Mouse (Mus musculus) kidney, embryonic 15.5 days (tissue): Measurements from ENCODE around the gene Hgd. TPM values are rescaled to one million over a fixed set of nuclear protein-coding genes. Genes with fewer than 3 reads are reported as not detected.

Experiments
- ATAC-seq: fragments of 200-750 bp; cut with Nextera tagmentation; replicated peaks from 2 replicates; pipeline ENCODE4 v1.8.0; 2017; ENCODE audit warnings: moderate TSS enrichment; ENCODE audit not compliant: low FRiP score
- H3K27ac ChIP-seq: fragments of 300-500 bp; sonication (generic); 2 replicates; pipeline ENCODE4 v1.5.1; 2015; ENCODE audit warnings: mild to moderate bottlenecking, inconsistent platforms
- H3K27me3 ChIP-seq: fragments of 300-500 bp; sonication (generic); 2 replicates; pipeline ENCODE4 v1.6.1; 2015; ENCODE audit warnings: inconsistent platforms
- H3K36me3 ChIP-seq: fragments of 300-500 bp; sonication (generic); 2 replicates; pipeline ENCODE4 v1.6.1; 2015; ENCODE audit warnings: inconsistent platforms
- H3K4me1 ChIP-seq: fragments of 300-500 bp; sonication (generic); 2 replicates; pipeline ENCODE4 v1.6.1; 2015; ENCODE audit warnings: inconsistent platforms
- H3K4me2 ChIP-seq: fragments of 300-500 bp; sonication (generic); 2 replicates; pipeline ENCODE4 v1.6.1; 2015; ENCODE audit warnings: moderate library complexity, mild to moderate bottlenecking, inconsistent platforms
- H3K4me3 ChIP-seq: fragments of 300-500 bp; sonication (generic); replicated peaks from 2 replicates; pipeline ENCODE4 v1.5.1; 2015; ENCODE audit warnings: mild to moderate bottlenecking, inconsistent platforms
- H3K9ac ChIP-seq: fragments of 300-500 bp; sonication (generic); 2 replicates; pipeline ENCODE4 v1.6.1; 2015; ENCODE audit warnings: mild to moderate bottlenecking, inconsistent platforms
- H3K9me3 ChIP-seq: fragments of 300-500 bp; sonication (generic); replicated peaks from 2 replicates; pipeline ENCODE4 v1.6.1; 2016; ENCODE audit warnings: inconsistent platforms
- WGBS: fragments of 180-500 bp; shearing (Covaris S2); methylation state at CpG from one replicate; pipeline ENCODE4 v1.1.7; 2015; ENCODE audit warnings: mixed read lengths; 5-methylcytosine and 5-hydroxymethylcytosine counted together
- polyA plus RNA-seq: library from polyadenylated mRNA; unstranded; fragments of >200 nt; fragmentation: Nextera tagmentation; extraction: Ambion mirVana; gene quantifications from 2 replicates; pipeline ENCODE4 v1.2.1, GENCODE M21; 2015

Gene Hgd
- polyA plus RNA-seq, 1 experiment from 2014 or later: 4.0 TPM

DNA sequence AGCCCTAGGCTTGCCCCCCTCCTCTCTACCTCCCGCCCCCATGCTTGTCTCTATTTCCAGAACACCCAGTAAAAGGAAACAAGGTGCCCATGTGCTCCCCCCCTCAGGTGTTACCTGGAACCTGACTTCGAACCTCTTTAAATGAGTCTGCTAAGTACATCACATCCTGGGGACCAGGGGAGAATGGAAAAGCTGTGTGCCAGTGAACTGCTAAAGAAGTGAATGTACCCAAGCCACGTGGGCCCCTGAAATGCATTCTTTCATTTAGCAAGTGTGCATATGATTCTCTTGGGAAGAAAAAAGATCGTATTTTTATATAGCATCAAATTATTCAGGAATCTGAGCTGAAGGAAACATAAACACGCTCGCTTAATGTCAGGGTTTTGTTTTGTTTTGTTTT, 3.8 kb downstream of the Hgd start:
- Histone ChIP-seq H3K9me3 (no peaks in the 10 kb centered on the region), H3K27me3 (no peaks in the 10 kb centered on the region), H3K4me3 (peak overlapping the region; percentile 34), H3K4me1 (peaks cover 10% of the 10 kb centered on the region), H3K27ac (peak overlapping the region; percentile 80), H3K36me3 (no peaks in the 10 kb centered on the region), H3K4me2 (peak overlapping the region; percentile 61), H3K9ac (0 out of 2 replicates have a peak overlapping the region, but pooled peaks have one; percentile 5)
- no peak for ATAC-seq
- WGBS: 39% methylated on average over 6 of the region's 6 CpGs

DNA sequence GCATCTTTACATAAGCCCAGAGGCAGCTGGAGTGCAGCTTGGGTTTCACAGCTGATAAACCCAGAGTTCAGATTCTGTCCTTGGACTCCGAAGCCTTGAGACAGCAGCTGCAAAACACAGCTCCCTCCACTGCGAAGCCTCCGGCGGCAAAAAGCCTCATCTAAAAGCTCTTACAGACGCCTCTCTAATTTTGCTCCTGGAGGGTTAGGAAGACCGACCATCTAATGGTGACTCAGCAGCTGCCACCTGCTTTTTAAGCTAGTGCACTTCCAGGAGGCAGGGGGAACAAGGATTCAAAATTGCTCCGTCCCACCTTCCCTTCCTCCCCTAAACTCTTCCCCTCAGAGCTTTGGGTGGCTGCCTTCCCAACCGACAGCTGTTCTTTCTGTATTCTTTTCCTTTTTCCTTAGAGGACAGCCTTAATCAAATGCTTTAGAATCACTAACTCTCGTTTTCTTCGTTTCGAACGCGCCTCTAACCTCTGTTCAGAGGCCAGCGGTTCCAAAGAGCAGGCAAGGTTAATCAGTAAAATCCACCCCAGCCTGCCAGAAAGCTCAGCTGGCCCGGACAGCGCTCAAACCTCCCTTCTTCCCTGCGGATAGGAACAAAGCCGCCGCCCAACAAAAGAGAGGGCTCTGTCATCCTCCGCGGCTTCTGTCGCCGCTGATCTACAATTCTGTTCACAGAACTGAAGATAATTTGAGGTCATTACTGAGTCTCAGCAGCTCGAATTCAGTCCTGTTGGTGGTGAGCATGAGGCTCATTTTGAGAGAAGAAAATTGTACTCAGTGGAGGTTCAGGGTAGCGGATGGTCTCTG, 4.5 kb downstream of the Hgd start:
- WGBS: 4% methylated on average over 25 of the region's 25 CpGs
- H3K4me1 ChIP-seq: peaks cover 10% of the 10 kb centered on the region
- H3K4me3 ChIP-seq: peak overlapping the region; percentile 34
- peak; percentile 78 for ATAC-seq
- peak overlapping the region; percentile 80 for H3K27ac ChIP-seq
- peak overlapping the region; percentile 61 for H3K4me2 ChIP-seq
- 0 out of 2 replicates have a peak overlapping the region, but pooled peaks have one; percentile 5 for H3K9ac ChIP-seq
- H3K36me3 ChIP-seq: no peaks in the 10 kb centered on the region
- no peaks in the 10 kb centered on the region for H3K27me3 ChIP-seq
- no peaks in the 10 kb centered on the region for H3K9me3 ChIP-seq

DNA sequence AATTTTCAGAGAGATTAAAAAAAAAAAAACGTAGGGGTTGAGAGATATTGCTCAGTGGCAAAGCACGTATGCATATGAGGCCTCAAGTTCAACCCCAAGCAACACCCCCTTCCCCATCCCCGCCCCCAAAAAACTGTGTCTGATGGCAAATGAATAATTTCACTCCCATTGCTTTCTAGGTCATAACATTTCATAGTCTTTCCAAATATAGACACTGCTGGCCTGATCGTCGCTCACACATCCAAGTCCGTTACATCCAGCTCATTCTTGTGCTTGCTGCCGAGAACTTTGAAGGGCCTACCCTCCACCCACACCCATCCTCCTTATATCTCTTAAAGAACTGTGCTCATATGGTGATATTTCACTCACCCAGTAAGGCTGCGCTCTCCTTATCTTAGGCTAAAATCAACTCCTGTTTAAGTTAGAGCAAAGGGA, 5.2 kb downstream of the Hgd start:
- Histone ChIP-seq H3K9me3 (no peaks in the 10 kb centered on the region), H3K4me3 (peak overlapping the region; percentile 34; the same call in 1 of the 2 replicates), H3K36me3 (no peaks in the 10 kb centered on the region), H3K27me3 (no peaks in the 10 kb centered on the region), H3K9ac (no peak overlapping the region), H3K4me1 (peaks cover 10% of the 10 kb centered on the region), H3K27ac (no peak overlapping the region), H3K4me2 (peak overlapping the region; percentile 61)
- WGBS: 59% methylated on average over 8 of the region's 8 CpGs
- no peak for ATAC-seq

DNA sequence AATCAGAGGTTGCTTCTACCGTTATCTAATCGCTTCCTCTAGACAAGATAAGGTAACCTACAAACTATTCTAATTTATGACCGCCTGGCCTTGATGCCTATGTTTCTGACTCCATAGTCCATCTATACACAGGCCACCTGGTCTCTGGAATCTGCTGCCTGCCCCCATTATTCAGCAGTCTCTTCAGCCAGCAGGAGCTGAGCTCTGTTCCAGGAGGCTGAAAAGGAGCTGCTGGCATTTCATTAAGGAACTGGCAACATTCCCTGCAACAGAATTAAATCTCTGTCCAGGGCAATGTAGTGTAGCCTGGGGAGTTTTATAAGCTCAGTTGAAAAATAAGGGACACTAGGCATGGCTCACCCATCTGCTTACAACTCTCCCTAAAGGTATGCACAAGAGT, 11.0 kb downstream of the Hgd start:
- Histone ChIP-seq H3K9ac (no peak overlapping the region), H3K4me2 (no peak overlapping the region), H3K4me1 (no peaks in the 10 kb centered on the region), H3K27me3 (no peaks in the 10 kb centered on the region), H3K9me3 (no peaks in the 10 kb centered on the region), H3K4me3 (no peak overlapping the region), H3K36me3 (no peaks in the 10 kb centered on the region), H3K27ac (no peak overlapping the region)
- ATAC-seq: no peak
- 81% methylated on average over 3 of the region's 3 CpGs for WGBS

DNA sequence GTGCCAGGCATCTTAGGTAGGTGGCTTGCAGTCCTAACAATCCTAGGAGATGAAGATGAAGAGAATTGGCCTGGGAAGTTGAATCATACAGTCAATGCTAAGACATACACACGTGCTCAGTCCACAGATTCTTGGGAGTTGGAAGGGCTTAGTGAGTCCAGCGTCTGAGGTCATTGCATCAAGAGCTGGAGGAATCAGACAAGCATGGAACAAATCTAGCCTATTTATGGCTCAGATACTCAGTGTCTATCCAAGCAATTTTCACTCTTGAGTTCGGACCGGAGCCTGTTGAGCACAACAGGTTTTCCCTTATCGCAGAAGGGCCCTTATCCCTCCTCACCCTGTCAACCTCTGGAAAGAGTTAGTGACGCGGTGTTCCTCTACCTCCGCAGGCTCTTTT, 11.6 kb downstream of the Hgd start:
- WGBS: 92% methylated on average over 8 of the region's 8 CpGs
- no peaks in the 10 kb centered on the region for H3K27me3 ChIP-seq
- no peaks in the 10 kb centered on the region for H3K9me3 ChIP-seq
- no peak overlapping the region for H3K9ac ChIP-seq
- H3K4me2 ChIP-seq: no peak overlapping the region
- H3K4me3 ChIP-seq: no peak overlapping the region
- no peaks in the 10 kb centered on the region for H3K36me3 ChIP-seq
- H3K4me1 ChIP-seq: no peaks in the 10 kb centered on the region
- H3K27ac ChIP-seq: no peak overlapping the region
- ATAC-seq: no peak

DNA sequence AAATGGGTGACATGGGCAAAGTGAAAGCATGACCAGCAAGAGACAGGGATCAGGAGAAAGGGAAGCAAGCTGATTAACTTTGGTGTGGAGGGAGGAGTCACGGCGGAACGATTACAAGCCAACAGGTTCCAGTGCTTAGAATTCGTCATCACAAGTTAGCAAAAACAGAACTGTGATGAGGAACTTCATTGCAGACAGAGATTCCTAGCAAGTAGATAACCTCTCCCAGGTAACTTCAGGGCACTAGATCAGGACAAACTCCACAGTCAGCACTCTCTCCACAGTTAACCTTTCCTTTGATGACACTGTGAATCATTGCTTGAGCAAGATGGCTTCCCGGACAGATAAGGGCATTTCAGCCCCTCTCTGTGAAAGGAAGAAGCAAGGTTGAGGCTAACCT, 17.5 kb downstream of the Hgd start:
- Histone ChIP-seq H3K9ac (no peak overlapping the region), H3K27me3 (no peaks in the 10 kb centered on the region), H3K27ac (no peak overlapping the region), H3K9me3 (no peaks in the 10 kb centered on the region), H3K36me3 (no peaks in the 10 kb centered on the region), H3K4me3 (no peak overlapping the region), H3K4me1 (no peaks in the 10 kb centered on the region), H3K4me2 (no peak overlapping the region)
- no peak for ATAC-seq
- WGBS: 74% methylated on average over 5 of the region's 5 CpGs

DNA sequence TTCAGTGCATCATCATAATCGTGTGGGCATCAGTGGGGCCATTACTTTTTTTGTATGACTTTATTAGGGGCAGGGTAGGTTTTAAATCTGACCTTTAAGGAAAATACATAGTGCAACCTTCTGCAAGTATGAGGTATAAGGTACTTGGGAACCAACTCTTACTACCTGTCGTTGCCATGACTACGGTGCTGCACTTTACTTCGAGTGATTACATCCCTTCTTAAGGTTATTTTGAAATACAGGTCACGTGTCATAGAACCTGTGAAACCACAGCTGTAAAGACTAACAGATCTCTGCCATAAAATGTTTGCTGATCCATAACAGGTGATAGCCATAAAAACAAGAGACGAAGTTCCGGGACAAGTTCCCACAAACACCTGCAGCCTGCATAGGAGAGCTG, 18.5 kb downstream of the Hgd start:
- WGBS: 86% methylated on average over 7 of the region's 7 CpGs
- Histone ChIP-seq H3K27ac (no peak overlapping the region), H3K4me3 (no peak overlapping the region), H3K36me3 (no peaks in the 10 kb centered on the region), H3K9me3 (no peaks in the 10 kb centered on the region), H3K27me3 (no peaks in the 10 kb centered on the region), H3K9ac (no peak overlapping the region), H3K4me1 (no peaks in the 10 kb centered on the region), H3K4me2 (no peak overlapping the region)
- ATAC-seq: no peak

DNA sequence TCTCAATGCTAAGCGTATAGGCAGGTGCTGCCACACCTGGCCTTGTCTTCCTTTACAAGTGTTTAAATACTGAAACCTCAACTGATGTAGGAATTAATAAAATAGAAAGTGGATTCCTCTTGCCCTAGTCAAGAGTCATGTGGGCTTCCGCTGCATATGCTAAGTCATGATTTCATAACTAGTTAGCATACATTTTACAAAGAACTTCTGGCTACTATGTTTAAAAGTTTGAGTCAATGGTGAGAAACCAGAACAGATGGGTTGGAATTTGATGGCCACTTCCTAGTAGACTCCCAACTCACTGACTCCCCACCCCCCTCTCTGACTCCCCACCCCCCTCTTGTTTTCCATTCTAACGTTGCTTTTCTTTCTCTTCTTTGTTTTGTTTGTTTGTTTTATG, 19.4 kb downstream of the Hgd start:
- no peak overlapping the region for H3K4me3 ChIP-seq
- H3K9ac ChIP-seq: no peak overlapping the region
- no peak for ATAC-seq
- H3K36me3 ChIP-seq: no peaks in the 10 kb centered on the region
- WGBS: 82% methylated on average over 3 of the region's 3 CpGs
- no peaks in the 10 kb centered on the region for H3K27me3 ChIP-seq
- H3K4me2 ChIP-seq: no peak overlapping the region
- H3K9me3 ChIP-seq: no peaks in the 10 kb centered on the region
- no peak overlapping the region for H3K27ac ChIP-seq
- H3K4me1 ChIP-seq: no peaks in the 10 kb centered on the region

DNA sequence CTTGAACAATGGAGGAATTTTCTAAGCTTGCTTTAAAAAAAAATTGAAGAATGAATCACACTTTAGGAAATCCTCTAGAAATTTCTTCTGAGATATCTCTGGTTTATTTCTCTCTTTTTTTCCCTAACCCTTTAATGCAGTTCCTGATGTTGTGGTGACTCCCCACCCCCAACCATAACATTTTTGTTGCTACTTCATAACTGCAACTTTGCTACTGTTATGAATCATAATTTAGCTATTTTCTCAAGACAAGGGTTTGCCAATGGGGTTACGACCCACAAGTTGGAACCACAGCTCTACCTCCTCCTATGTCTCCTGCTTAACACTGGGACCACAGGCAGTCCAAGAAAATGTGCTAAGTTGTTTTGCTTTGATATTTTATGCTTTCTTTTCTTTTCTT, 23.5 kb downstream of the Hgd start:
- Histone ChIP-seq H3K27me3 (no peaks in the 10 kb centered on the region), H3K4me1 (no peaks in the 10 kb centered on the region), H3K36me3 (no peaks in the 10 kb centered on the region), H3K9me3 (no peaks in the 10 kb centered on the region), H3K27ac (no peak overlapping the region), H3K4me3 (no peak overlapping the region), H3K9ac (no peak overlapping the region), H3K4me2 (no peak overlapping the region)
- 92% methylated on average over 1 of the region's 1 CpGs for WGBS
- no peak for ATAC-seq

DNA sequence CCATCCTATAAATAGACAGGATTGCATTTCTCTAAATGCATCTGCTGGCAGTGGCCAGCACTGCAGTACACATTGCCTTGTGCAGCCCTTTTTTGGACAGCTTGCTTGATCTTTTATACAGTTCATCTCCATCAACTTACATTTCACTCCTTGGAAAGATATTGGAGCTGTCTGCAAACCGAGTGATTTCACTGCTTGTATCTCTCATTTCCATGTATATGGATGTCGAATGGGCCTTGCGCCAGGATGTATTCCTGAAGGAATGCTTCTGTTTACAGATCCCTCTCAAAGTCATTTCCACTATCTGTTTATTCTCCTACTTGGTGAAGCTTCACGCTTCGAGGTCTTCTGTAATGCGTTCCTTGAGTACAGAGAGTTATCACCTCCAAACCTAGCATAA, 24.3 kb downstream of the Hgd start:
- no peak overlapping the region for H3K4me2 ChIP-seq
- no peaks in the 10 kb centered on the region for H3K27me3 ChIP-seq
- H3K9me3 ChIP-seq: no peaks in the 10 kb centered on the region
- H3K9ac ChIP-seq: no peak overlapping the region
- H3K36me3 ChIP-seq: no peaks in the 10 kb centered on the region
- WGBS: 86% methylated on average over 6 of the region's 6 CpGs
- H3K4me3 ChIP-seq: no peak overlapping the region
- ATAC-seq: no peak
- H3K27ac ChIP-seq: no peak overlapping the region
- no peaks in the 10 kb centered on the region for H3K4me1 ChIP-seq

DNA sequence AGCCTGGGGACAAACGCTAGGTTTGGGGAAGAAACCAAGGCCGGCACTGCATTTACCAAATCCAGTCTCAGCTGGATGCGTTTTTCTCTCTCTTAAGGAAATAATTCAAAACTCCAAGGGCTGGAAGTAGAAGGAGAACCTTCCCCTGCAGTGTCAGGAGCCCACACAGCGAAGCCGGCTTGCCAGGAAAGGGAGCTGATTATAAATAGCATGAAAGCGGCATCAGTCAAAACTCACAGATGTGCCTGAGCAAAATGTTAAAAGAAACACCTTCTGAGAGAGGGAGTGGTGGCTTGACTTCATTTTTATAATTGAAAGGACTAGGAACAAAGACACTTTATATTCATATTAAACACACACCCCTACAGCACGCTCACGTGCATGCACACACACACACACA, 30.4 kb downstream of the Hgd start:
- H3K9ac ChIP-seq: no peak overlapping the region
- no peaks in the 10 kb centered on the region for H3K27me3 ChIP-seq
- no peak overlapping the region for H3K27ac ChIP-seq
- no peak for ATAC-seq
- H3K36me3 ChIP-seq: no peaks in the 10 kb centered on the region
- 88% methylated on average over 8 of the region's 8 CpGs for WGBS
- no peak overlapping the region for H3K4me3 ChIP-seq
- no peak overlapping the region for H3K4me2 ChIP-seq
- no peaks in the 10 kb centered on the region for H3K9me3 ChIP-seq
- no peaks in the 10 kb centered on the region for H3K4me1 ChIP-seq

DNA sequence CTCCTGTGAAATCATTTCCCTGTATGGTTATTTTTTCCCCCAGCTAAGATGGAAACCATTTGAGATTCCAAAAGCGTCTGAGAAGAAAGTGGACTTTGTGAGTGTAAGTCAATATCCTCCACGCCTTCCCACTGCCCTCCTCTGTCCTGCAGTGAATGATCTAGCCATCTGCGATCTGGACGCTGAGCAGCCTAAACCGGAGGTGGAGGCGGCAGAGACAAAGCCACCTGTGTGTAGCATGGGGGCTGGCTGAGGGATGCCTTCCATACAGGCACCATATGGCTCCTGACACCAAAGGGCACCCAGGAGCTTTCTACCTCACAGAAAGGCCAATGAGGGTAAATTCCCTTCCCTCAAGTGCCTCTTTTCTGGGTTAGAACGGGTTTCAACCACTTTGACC, 31.1 kb downstream of the Hgd start:
- Histone ChIP-seq H3K27me3 (no peaks in the 10 kb centered on the region), H3K4me2 (no peak overlapping the region), H3K36me3 (no peaks in the 10 kb centered on the region), H3K27ac (no peak overlapping the region), H3K4me1 (no peaks in the 10 kb centered on the region), H3K9ac (no peak overlapping the region), H3K4me3 (no peak overlapping the region), H3K9me3 (no peaks in the 10 kb centered on the region)
- 66% methylated on average over 7 of the region's 7 CpGs for WGBS
- ATAC-seq: no peak

DNA sequence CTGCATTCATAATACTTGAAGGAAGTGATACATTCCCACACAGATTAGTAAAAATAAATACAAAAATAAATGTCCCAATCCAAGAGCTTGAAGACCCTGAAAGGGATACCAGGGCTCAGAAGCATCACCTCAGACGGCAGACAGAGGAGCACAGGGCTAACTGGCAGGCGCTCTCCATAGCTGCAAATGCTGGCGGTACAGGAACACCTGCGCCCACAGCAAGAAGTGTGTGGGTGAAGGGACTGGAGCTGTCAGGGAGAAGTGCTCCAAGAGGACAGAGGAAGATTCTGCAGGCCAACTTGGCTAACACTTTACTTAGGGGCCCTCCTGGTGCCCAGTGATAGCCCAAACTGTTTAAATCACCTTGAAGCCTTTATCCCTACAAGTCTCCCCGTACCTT, 32.1 kb downstream of the Hgd start:
- Histone ChIP-seq H3K36me3 (no peaks in the 10 kb centered on the region), H3K4me1 (peaks cover under 1% of the 10 kb centered on the region; the same call in 1 of the 2 replicates), H3K9ac (no peak overlapping the region), H3K27me3 (no peaks in the 10 kb centered on the region), H3K4me3 (no peak overlapping the region), H3K4me2 (no peak overlapping the region), H3K27ac (no peak overlapping the region), H3K9me3 (no peaks in the 10 kb centered on the region)
- no peak for ATAC-seq
- WGBS: 91% methylated on average over 5 of the region's 5 CpGs
